Mouse (Mus musculus) forebrain, embryonic 13.5 days (tissue): ENCODE results near the gene Adra2a. TPM values are rescaled to one million over a fixed set of nuclear protein-coding genes. Genes with fewer than 3 reads are reported as not detected.

ENCODE experiments used
- ATAC-seq: fragments of 200-750 bp; cut with Nextera tagmentation; 2 replicates; pipeline ENCODE4 v1.8.0; 2017
- H3K27ac ChIP-seq: fragments of 300-500 bp; sonication (generic); 2 replicates; pipeline ENCODE4 v1.5.1; 2015; ENCODE audit warnings: inconsistent platforms, mild to moderate bottlenecking, moderate library complexity
- H3K27me3 ChIP-seq: fragments of 300-500 bp; sonication (generic); 2 replicates; pipeline ENCODE4 v1.6.1; 2015; ENCODE audit warnings: mild to moderate bottlenecking, inconsistent platforms
- H3K36me3 ChIP-seq: fragments of 300-500 bp; sonication (generic); 2 replicates; pipeline ENCODE4 v1.6.1; 2015; ENCODE audit warnings: mild to moderate bottlenecking, inconsistent platforms; ENCODE audit not compliant: poor library complexity, severe bottlenecking
- H3K4me1 ChIP-seq: fragments of 300-500 bp; sonication (generic); 2 replicates; pipeline ENCODE4 v1.6.1; 2015; ENCODE audit warnings: inconsistent platforms
- H3K4me2 ChIP-seq: fragments of 300-500 bp; sonication (generic); 2 replicates; pipeline ENCODE4 v1.6.1; 2015; ENCODE audit warnings: inconsistent platforms, mild to moderate bottlenecking, moderate library complexity
- H3K4me3 ChIP-seq: fragments of 300-500 bp; sonication (generic); 2 replicates; pipeline ENCODE4 v1.5.1; 2015; ENCODE audit warnings: mild to moderate bottlenecking, inconsistent platforms
- H3K9ac ChIP-seq: fragments of 300-500 bp; sonication (generic); 2 replicates; pipeline ENCODE4 v1.6.1; 2015; ENCODE audit warnings: mild to moderate bottlenecking, inconsistent platforms
- H3K9me3 ChIP-seq: fragments of 300-500 bp; sonication (generic); replicated peaks from 2 replicates; pipeline ENCODE4 v1.6.1; 2016; ENCODE audit warnings: inconsistent platforms
- WGBS: fragments of 180-500 bp; shearing (Covaris S2); methylation state at CpG from one replicate; pipeline ENCODE4 v1.1.7; 2015; 5-methylcytosine and 5-hydroxymethylcytosine counted together
- polyA plus RNA-seq: library from polyadenylated mRNA; unstranded; fragments of >200 nt; fragmentation: Nextera tagmentation; extraction: Ambion mirVana; gene quantifications from 2 replicates; pipeline ENCODE4 v1.2.1, GENCODE M21; 2015

Gene Adra2a
- polyA plus RNA-seq, 1 experiment from 2014 or later = 1.1 TPM

DNA sequence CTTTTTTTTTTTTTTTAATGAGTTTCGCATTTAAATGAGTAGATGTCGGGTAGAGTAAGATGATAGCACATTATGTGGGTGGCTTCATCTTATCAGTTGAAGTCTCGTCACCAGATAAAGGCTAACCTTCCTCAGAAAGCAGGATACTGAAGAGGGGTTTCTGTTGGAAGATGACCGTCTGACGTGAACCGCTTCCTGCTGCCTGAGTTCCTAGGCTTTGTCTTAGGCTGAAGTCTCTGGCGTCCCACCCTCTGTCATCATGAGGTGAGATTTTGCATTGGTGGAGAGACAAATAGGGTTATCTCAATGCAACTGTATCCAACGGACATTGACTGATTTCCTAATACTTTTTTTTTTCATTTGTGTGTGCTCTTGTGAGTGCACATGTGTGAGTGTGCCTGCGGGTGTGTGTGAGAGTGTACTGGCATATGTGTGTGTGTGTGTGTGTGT lies 37.8 kb downstream of the Adra2a start:
- no peak overlapping the region for H3K4me3 ChIP-seq
- peaks cover 5% of the 10 kb centered on the region for H3K4me1 ChIP-seq
- no peak for ATAC-seq
- no peak overlapping the region for H3K4me2 ChIP-seq
- H3K27ac ChIP-seq = no peak overlapping the region
- no peaks in the 10 kb centered on the region for H3K9me3 ChIP-seq
- peaks cover 6% of the 10 kb centered on the region; the same call in 1 of the 2 replicates for H3K27me3 ChIP-seq
- H3K36me3 ChIP-seq = no peaks in the 10 kb centered on the region
- 89% methylated on average over 9 of the region's 9 CpGs for WGBS
- H3K9ac ChIP-seq = no peak overlapping the region

DNA sequence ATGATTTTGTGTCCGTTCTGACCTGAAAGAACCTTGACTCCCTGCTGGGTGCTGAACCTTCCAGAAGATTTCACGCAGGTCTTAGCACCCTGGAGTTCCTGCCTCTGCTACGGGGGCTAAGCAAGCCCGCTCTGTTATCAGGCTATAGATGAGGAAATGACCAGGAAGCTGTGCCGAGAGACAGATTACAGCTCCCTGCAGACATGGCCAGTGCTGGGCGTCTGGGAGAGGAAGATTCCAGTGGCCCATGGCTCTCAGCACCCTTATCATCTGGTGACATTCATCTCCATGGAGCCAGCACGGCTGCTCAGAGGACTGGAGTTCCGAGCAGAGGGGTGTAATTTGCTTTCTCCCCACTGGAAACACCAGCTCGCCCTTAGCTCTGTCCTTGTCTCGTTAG lies 43.4 kb downstream of the Adra2a start:
- Histone ChIP-seq H3K4me1 (no peaks in the 10 kb centered on the region), H3K27me3 (no peaks in the 10 kb centered on the region), H3K27ac (no peak overlapping the region), H3K4me3 (no peak overlapping the region), H3K9me3 (no peaks in the 10 kb centered on the region), H3K4me2 (no peak overlapping the region), H3K9ac (no peak overlapping the region), H3K36me3 (no peaks in the 10 kb centered on the region)
- 79% methylated on average over 10 of the region's 10 CpGs for WGBS
- no peak for ATAC-seq

DNA sequence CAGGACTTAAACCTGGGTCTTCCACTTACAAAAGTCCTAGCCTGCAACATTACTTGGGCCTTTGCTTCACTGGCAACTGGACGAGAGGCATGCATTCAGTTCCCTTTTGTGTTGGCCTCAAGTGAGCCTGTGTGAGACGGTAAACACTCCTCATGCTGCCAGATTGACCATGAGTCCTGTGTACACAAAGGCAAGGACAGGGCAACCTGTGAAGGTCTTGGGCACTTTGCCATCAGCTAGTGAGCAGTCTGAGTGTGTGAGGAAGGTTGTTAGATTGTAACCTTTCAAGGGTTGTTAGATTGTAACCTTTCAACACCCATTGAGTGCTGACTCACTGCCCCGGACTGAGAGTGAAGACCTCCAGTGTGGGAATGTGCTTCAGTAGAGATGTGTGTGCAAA lies 49.6 kb downstream of the Adra2a start:
- no peaks in the 10 kb centered on the region for H3K36me3 ChIP-seq
- H3K4me3 ChIP-seq = no peak overlapping the region
- ATAC-seq = no peak
- no peak overlapping the region for H3K4me2 ChIP-seq
- no peak overlapping the region for H3K27ac ChIP-seq
- no peaks in the 10 kb centered on the region for H3K9me3 ChIP-seq
- 79% methylated on average over 3 of the region's 3 CpGs for WGBS
- H3K27me3 ChIP-seq = no peaks in the 10 kb centered on the region
- no peak overlapping the region for H3K9ac ChIP-seq
- H3K4me1 ChIP-seq = peaks cover 18% of the 10 kb centered on the region

DNA sequence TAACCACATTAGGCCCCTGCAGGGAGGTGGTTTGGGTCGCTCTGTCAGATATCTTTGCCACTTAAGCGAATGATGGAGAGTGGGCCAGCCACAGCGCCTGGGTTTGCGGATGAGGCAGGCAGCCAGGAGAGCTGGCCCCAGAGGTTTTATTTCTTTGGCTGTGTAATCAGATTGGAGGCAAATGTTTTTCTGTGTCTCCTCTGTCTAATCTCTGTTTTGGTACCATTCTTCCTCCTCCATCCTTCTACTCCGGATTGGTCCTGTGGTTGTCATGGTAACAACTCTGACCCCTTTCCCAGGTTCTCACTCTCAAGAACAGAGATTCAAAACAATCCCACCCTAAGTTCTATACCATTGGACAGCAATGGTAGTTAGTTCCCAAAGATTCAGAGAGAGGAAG lies 51.8 kb downstream of the Adra2a start:
- peaks cover 18% of the 10 kb centered on the region for H3K4me1 ChIP-seq
- no peaks in the 10 kb centered on the region for H3K36me3 ChIP-seq
- no peak for ATAC-seq
- no peak overlapping the region for H3K9ac ChIP-seq
- no peak overlapping the region for H3K27ac ChIP-seq
- H3K4me2 ChIP-seq = no peak overlapping the region
- H3K9me3 ChIP-seq = no peaks in the 10 kb centered on the region
- no peaks in the 10 kb centered on the region for H3K27me3 ChIP-seq
- no peak overlapping the region for H3K4me3 ChIP-seq
- 67% methylated on average over 5 of the region's 5 CpGs for WGBS

DNA sequence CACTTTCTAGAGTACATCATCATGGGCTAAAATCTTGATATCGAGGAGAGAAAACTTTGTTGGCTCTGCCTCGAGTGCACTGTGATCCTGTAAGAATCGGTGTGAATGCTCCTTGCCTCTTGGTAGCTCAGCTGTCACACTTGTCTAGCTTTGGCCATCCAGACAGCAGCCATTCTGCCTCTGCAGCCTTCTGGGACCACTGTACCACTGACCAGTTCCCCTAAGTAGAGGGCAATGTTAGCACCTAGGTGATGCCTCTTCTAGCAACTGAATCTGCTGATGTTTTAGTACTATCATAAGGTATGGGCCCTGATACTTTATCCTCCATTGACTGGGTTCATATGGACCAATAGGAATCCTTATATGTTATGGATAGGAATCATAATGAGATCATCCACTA lies 54.4 kb downstream of the Adra2a start:
- no peaks in the 10 kb centered on the region for H3K36me3 ChIP-seq
- peaks cover 18% of the 10 kb centered on the region for H3K4me1 ChIP-seq
- H3K27ac ChIP-seq = no peak overlapping the region
- no peaks in the 10 kb centered on the region for H3K27me3 ChIP-seq
- no peak for ATAC-seq
- no peak overlapping the region for H3K4me3 ChIP-seq
- no peak overlapping the region for H3K4me2 ChIP-seq
- no peaks in the 10 kb centered on the region for H3K9me3 ChIP-seq
- no peak overlapping the region for H3K9ac ChIP-seq
- 88% methylated on average over 3 of the region's 3 CpGs for WGBS

Other genes with a start within 250 kb of the Adra2a start
- gene Pdcd4, start 151.9 kb upstream of the Adra2a start, polyA plus RNA-seq = 110 and 115 TPM in 2 replicates
- gene Shoc2, start 99.8 kb upstream of the Adra2a start, polyA plus RNA-seq = 55.7 and 59.6 TPM in 2 replicates
- gene Bbip1, start 99.5 kb upstream of the Adra2a start, polyA plus RNA-seq = 146 and 153 TPM in 2 replicates